Mouse (Mus musculus) E14TG2a.4 (cell line): ENCODE measurements around the gene Raly.

Experiments
- CTCF ChIP-seq: conservative IDR thresholded peaks from 2 replicates; pipeline ENCODE4 v1.5.1; 2014; ENCODE audit warnings: low read length
- POU5F1 ChIP-seq: IDR thresholded peaks from 2 replicates; pipeline ENCODE4 v1.6.1; 2014; ENCODE audit warnings: low read length, borderline replicate concordance

- no peak for TF ChIP-seq CTCF
- no peak for TF ChIP-seq POU5F1
Measured at GRCm38 (mm10) chr2:154915922-154916541, 125.1 kb downstream of the Raly start.
